Mouse (Mus musculus) MEL (cell line): Measurements from ENCODE around the gene Gba2. TPM values are rescaled to one million over a fixed set of nuclear protein-coding genes. Genes with fewer than 3 reads are reported as not detected.

ENCODE experiments used
- DNase-seq: peaks from one replicate; pipeline ENCODE4 v3.0.0; 2011; ENCODE audit warnings: low read depth, low spot score
- H3K27ac ChIP-seq: 2 replicates; pipeline ENCODE4 v1.5.1; 2012; ENCODE audit warnings: low read depth, mild to moderate bottlenecking, control low read depth, low read length, moderate library complexity; ENCODE audit not compliant: control insufficient read depth
- H3K27me3 ChIP-seq, 2 experiments: fragments of 150-350 bp in 1 of 2; sonication (generic) in 1 of 2; 2 replicates each; pipeline ENCODE4 v1.6.1; 2012; ENCODE audit warnings: low read length in 2 of 2, mild to moderate bottlenecking in 2 of 2, improper control_type of control experiment in 1 of 2, moderate library complexity in 1 of 2; ENCODE audit not compliant: insufficient read depth in 2 of 2, control insufficient read depth in 1 of 2
- H3K36me3 ChIP-seq, 2 experiments: 2 replicates each; pipeline ENCODE4 v1.6.1; 2012 to 2014; ENCODE audit warnings: low read length in 2 of 2, improper control_type of control experiment in 1 of 2, inconsistent platforms in 1 of 2, mild to moderate bottlenecking in 1 of 2; ENCODE audit not compliant: insufficient read depth in 2 of 2, control insufficient read depth in 1 of 2
- H3K4me1 ChIP-seq, 2 experiments: fragments of 150-350 bp in 1 of 2; sonication (generic) in 1 of 2; 2 replicates each; pipeline ENCODE4 v1.6.1; 2012; ENCODE audit warnings: low read length in 2 of 2, improper control_type of control experiment in 1 of 2, mild to moderate bottlenecking in 1 of 2; ENCODE audit not compliant: insufficient read depth in 2 of 2, control insufficient read depth in 1 of 2
- H3K4me3 ChIP-seq, 2 experiments: fragments of 150-350 bp in 1 of 2; sonication (generic) in 1 of 2; 2 replicates each; pipeline ENCODE4 v1.5.1; 2012; ENCODE audit warnings: low read depth in 2 of 2, low read length in 2 of 2, mild to moderate bottlenecking in 2 of 2, moderate library complexity in 2 of 2, control low read depth in 1 of 2, improper control_type of control experiment in 1 of 2; ENCODE audit not compliant: control insufficient read depth in 1 of 2, insufficient read depth in 1 of 2
- H3K79me2 ChIP-seq: 2 replicates; pipeline ENCODE4 v1.6.1; 2012; ENCODE audit warnings: mild to moderate bottlenecking, low read length, moderate library complexity; ENCODE audit not compliant: control insufficient read depth, poor library complexity, insufficient read depth
- H3K9ac ChIP-seq: 2 replicates; pipeline ENCODE4 v1.6.1; 2012; ENCODE audit warnings: low read depth, mild to moderate bottlenecking, control low read depth, low read length, moderate library complexity; ENCODE audit not compliant: control insufficient read depth, poor library complexity, severe bottlenecking
- H3K9me3 ChIP-seq: fragments of 150-350 bp; sonication (generic); replicated peaks from 2 replicates; pipeline ENCODE4 v1.6.1; 2012; ENCODE audit warnings: mild to moderate bottlenecking, low read length, improper control_type of control experiment, moderate library complexity; ENCODE audit not compliant: insufficient read depth
- BHLHE40 ChIP-seq: IDR thresholded peaks from 2 replicates; pipeline ENCODE4 v1.6.1; 2012; ENCODE audit warnings: low read depth, mild to moderate bottlenecking, inconsistent platforms, low read length, improper control_type of control experiment, borderline replicate concordance
- CHD1 ChIP-seq: IDR thresholded peaks from 2 replicates; pipeline ENCODE4 v1.6.1; 2012; ENCODE audit warnings: low read depth, mild to moderate bottlenecking, inconsistent platforms, low read length, improper control_type of control experiment
- CTCF ChIP-seq, 3 experiments: IDR thresholded peaks in 2 of 3; conservative IDR thresholded peaks in 1 of 3; 2 replicates each; pipeline ENCODE4 v1.5.1; 2011 to 2012; ENCODE audit warnings: low read length in 3 of 3, low read depth in 2 of 3, mild to moderate bottlenecking in 2 of 3, improper control_type of control experiment in 1 of 3, inconsistent platforms in 1 of 3, mixed read lengths in 1 of 3, moderate library complexity in 1 of 3; ENCODE audit not compliant: control insufficient read depth in 1 of 3, insufficient read depth in 1 of 3, poor library complexity in 1 of 3, severe bottlenecking in 1 of 3
- E2F4 ChIP-seq: IDR thresholded peaks from 2 replicates; pipeline ENCODE4 v1.6.1; 2011; ENCODE audit warnings: low read depth, low read length, improper control_type of control experiment, borderline replicate concordance
- ETS1 ChIP-seq: IDR thresholded peaks from 2 replicates; pipeline ENCODE4 v1.6.1; 2012; ENCODE audit warnings: low read depth, mild to moderate bottlenecking, inconsistent platforms, low read length, improper control_type of control experiment, moderate library complexity
- GATA1 ChIP-seq: IDR thresholded peaks from 2 replicates; pipeline ENCODE4 v1.6.1; 2011; ENCODE audit warnings: low read depth, low read length, improper control_type of control experiment
- JUND ChIP-seq: IDR thresholded peaks from 2 replicates; pipeline ENCODE4 v1.6.1; 2011; ENCODE audit warnings: low read depth, mild to moderate bottlenecking, improper control_type of control experiment, low read length
- MYB ChIP-seq: IDR thresholded peaks from 2 replicates; pipeline ENCODE4 v1.6.1; 2011; ENCODE audit warnings: mild to moderate bottlenecking, low read depth, low read length, improper control_type of control experiment
- MYC ChIP-seq: IDR thresholded peaks from 2 replicates; pipeline ENCODE4 v1.6.1; 2011; ENCODE audit warnings: low read depth, mild to moderate bottlenecking, low read length, improper control_type of control experiment, moderate library complexity
- NRF1 ChIP-seq: IDR thresholded peaks from 2 replicates; pipeline ENCODE4 v1.6.1; 2014; ENCODE audit warnings: low read depth, mild to moderate bottlenecking, inconsistent platforms, low read length, improper control_type of control experiment, moderate library complexity; ENCODE audit not compliant: poor library complexity, insufficient read depth, severe bottlenecking
- POLR2A ChIP-seq, 2 experiments: IDR thresholded peaks; 2 replicates each; pipeline ENCODE4 v1.6.1; 2011 to 2012; ENCODE audit warnings: low read length in 2 of 2, mild to moderate bottlenecking in 2 of 2, control low read depth in 1 of 2, improper control_type of control experiment in 1 of 2, low read depth in 1 of 2, moderate library complexity in 1 of 2; ENCODE audit not compliant: control insufficient read depth in 1 of 2, insufficient read depth in 1 of 2, poor library complexity in 1 of 2
- POLR2AphosphoS2 ChIP-seq: IDR thresholded peaks from 2 replicates; pipeline ENCODE4 v1.6.1; 2011; ENCODE audit warnings: low read length, improper control_type of control experiment
- RAD21 ChIP-seq: IDR thresholded peaks from 2 replicates; pipeline ENCODE4 v1.6.1; 2011; ENCODE audit warnings: mild to moderate bottlenecking, low read depth, low read length, improper control_type of control experiment
- SIN3A ChIP-seq: IDR thresholded peaks from 2 replicates; pipeline ENCODE4 v1.6.1; 2012; ENCODE audit warnings: low read length, improper control_type of control experiment, inconsistent platforms
- TAL1 ChIP-seq: IDR thresholded peaks from 2 replicates; pipeline ENCODE4 v1.6.1; 2012; ENCODE audit warnings: mild to moderate bottlenecking, inconsistent platforms, low read length, moderate library complexity, mixed read lengths
- TBP ChIP-seq: IDR thresholded peaks from 2 replicates; pipeline ENCODE4 v1.8.0; 2011; ENCODE audit warnings: low read depth, low read length, improper control_type of control experiment
- UBTF ChIP-seq: IDR thresholded peaks from 2 replicates; pipeline ENCODE4 v1.6.1; 2012; ENCODE audit warnings: low read depth, mild to moderate bottlenecking, inconsistent platforms, low read length, improper control_type of control experiment, moderate library complexity, borderline replicate concordance; ENCODE audit not compliant: insufficient read depth
- ZKSCAN1 ChIP-seq: IDR thresholded peaks from 2 replicates; pipeline ENCODE4 v1.6.1; 2012; ENCODE audit warnings: low read depth, mild to moderate bottlenecking, inconsistent platforms, low read length, improper control_type of control experiment, moderate library complexity
- ZMIZ1 ChIP-seq: IDR thresholded peaks from 2 replicates; pipeline ENCODE4 v1.6.1; 2012; ENCODE audit warnings: low read depth, mild to moderate bottlenecking, inconsistent platforms, low read length, improper control_type of control experiment, moderate library complexity
- polyA plus RNA-seq, 2 experiments: library from polyadenylated mRNA; stranded (reverse) in 1 of 2; unstranded in 1 of 2; fragments of >175 nt in 1 of 2; fragments of >200 nt in 1 of 2; gene quantifications; 2 replicates each; pipeline versions ENCODE4 v1.2.1 to v1.2.4; 2012; ENCODE audit warnings: low replicate concordance in 2 of 2, low read depth in 1 of 2; ENCODE audit not compliant: insufficient read length in 2 of 2, insufficient read depth in 1 of 2, missing spikeins in 1 of 2
- total RNA-seq: library from RNA; depleted of rRNA; stranded (reverse); fragments of 300-350 nt; gene quantifications from 2 replicates; pipeline ENCODE4 v1.2.3, GENCODE M21; 2012

The Gba2 gene
- total and polyA plus RNA-seq, 3 experiments: 5.7 to 24.9 TPM; not detected in 1

GRCm38 (mm10) chr4:43587681-43588080, 9.0 kb upstream of the Gba2 start (continued):
- TF ChIP-seq CHD1 (no peak), E2F4 (no peak)

GRCm38 (mm10) chr4:43586411-43586810, 7.7 kb upstream of the Gba2 start:
- H3K27me3 ChIP-seq: no peaks in the 10 kb centered on the region
- 0 out of 2 replicates have a peak, but pooled peaks have one; percentile 0 for TF ChIP-seq POLR2AphosphoS2
- TF ChIP-seq UBTF: no peak
- TF ChIP-seq GATA1: no peak
- no peak overlapping the region for H3K9ac ChIP-seq
- H3K4me1 ChIP-seq: peaks cover 0 to 13% of the 10 kb centered on the region in 2 experiments; a peak in 3 of 4 replicates
- no peak for DNase-seq
- H3K79me2 ChIP-seq: no peaks in the 10 kb centered on the region
- no peak overlapping the region for H3K4me3 ChIP-seq
- H3K27ac ChIP-seq: no peak overlapping the region
- no peaks in the 10 kb centered on the region for H3K9me3 ChIP-seq
- peaks cover 0 to 13% of the 10 kb centered on the region in 2 experiments; a peak in 2 of 4 replicates for H3K36me3 ChIP-seq

GRCm38 (mm10) chr4:43585682-43586081, 7.0 kb upstream of the Gba2 start:
- TF ChIP-seq TAL1 (no peak), JUND (no peak), ETS1 (no peak), SIN3A (no peak), TBP (no peak), RAD21 (no peak), ZKSCAN1 (no peak), NRF1 (no peak), CTCF (IDR thresholded peaks at IDR 0.05 in 2 of 3, conservative IDR thresholded peaks at IDR 0.05 in 1 of 3; ENCODE audit: control insufficient read depth in 1 of 3, insufficient read depth in 1 of 3, low read depth in 2 of 3, low read length in 3 of 3, poor library complexity in 1 of 3, severe bottlenecking in 1 of 3) (no peak), MYC (no peak), BHLHE40 (no peak), POLR2A (IDR thresholded peaks at IDR 0.05; ENCODE audit: control insufficient read depth in 1 of 2, insufficient read depth in 1 of 2, low read depth in 1 of 2, low read length in 2 of 2, poor library complexity in 1 of 2) (no peak), MYB (no peak), GATA1 (no peak), ZMIZ1 (no peak)
- Histone ChIP-seq H3K4me3 (no peak overlapping the region), H3K27ac (no peak overlapping the region), H3K9me3 (no peaks in the 10 kb centered on the region), H3K9ac (no peak overlapping the region), H3K36me3 (peaks cover 0 to 9% of the 10 kb centered on the region in 2 experiments; a peak in 2 of 4 replicates), H3K27me3 (no peaks in the 10 kb centered on the region), H3K79me2 (no peaks in the 10 kb centered on the region), H3K4me1 (peaks cover 0 to 13% of the 10 kb centered on the region in 2 experiments; a peak in 3 of 4 replicates)
- no peak for DNase-seq
